Mouse (Mus musculus): ENCODE measurements at regions not wholly inside any gene's neighbourhood (a gene's known extent, or its start where the extent isn't known, plus 50 kb on each side); places are given as distances from the start of the nearest gene placed in this dataset.

DNA sequence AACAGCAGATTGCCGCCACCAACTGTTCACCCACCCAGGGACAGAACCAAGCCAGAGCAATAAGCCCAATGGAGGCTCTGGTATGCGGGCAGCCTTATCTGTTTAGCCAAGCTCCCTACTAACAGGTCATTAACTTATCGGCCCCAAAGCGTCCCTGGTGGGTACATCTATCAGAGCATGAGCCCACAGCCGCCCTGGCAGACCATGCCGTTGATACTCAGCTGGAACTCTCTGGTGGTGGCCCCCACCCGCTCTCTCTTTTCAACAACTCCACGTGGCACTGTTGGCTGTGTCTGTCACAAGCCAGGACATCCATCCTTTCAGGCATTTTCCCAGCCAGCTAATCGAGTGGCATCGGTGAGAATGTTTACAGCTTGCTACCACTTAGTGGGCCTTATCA lies 100.8 kb upstream of the Rbm19 start:
- POLR2A ChIA-PET, result no interaction called here
- CTCF ChIA-PET, result interaction anchor here in 3 of 4 experiments (0.6 to 1.1 kb wide), 3 partner anchors 24 to 1580 kb away, joined by 3 to 8 read pairs (median 3); no protein-coding TSS in a partner anchor

DNA sequence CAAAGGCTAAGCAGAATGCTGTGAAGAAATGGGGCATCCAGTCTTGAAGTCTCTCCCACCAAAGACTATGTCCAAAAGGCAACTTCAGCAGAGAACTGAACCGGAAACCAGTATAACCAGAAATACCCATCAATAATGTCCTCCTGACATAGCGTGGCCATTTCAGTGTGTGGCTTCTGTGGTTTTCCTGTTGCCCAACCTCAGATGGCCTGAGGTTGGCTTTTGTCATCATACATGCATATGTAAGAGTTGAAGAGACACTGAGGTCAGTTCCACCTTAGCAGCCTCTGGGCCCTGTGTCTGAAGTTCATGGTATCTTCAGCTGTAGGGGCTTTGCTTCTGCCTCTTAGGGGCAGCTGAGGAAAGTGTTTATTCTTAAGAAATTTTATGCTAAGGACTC lies 98.1 kb upstream of the Rbm19 start:
- ChIA-PET CTCF (no interaction called here), POLR2A (no interaction called here)

DNA sequence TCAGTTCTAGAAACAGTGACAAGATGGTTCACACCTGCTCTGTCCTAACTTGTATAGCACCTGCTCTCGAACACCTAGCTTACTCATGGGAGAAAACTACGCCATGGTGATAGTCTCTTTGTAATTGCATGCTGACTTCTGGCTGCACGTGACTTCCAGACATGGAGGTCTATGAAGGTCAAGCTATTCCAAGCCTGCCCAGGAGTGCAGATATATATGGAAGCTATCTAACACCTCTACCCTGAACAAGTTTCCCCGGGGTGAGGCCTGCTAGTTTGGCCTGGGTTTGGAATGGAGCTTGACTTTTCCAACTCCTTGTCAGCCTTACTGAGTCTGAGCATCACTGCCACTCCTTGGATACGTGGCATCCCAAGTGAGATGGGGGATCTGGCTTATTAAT lies 95.5 kb upstream of the Rbm19 start:
- ChIA-PET POLR2A (interaction anchor here in 1 of 4 experiments (0.7 kb wide), 1 partner anchor 1553 kb away, joined by 3 read pairs; no protein-coding TSS in a partner anchor), CTCF (interaction anchor here in 1 of 4 experiments (0.6 kb wide), 1 partner anchor 76 kb away, joined by 4 read pairs; no protein-coding TSS in a partner anchor)

DNA sequence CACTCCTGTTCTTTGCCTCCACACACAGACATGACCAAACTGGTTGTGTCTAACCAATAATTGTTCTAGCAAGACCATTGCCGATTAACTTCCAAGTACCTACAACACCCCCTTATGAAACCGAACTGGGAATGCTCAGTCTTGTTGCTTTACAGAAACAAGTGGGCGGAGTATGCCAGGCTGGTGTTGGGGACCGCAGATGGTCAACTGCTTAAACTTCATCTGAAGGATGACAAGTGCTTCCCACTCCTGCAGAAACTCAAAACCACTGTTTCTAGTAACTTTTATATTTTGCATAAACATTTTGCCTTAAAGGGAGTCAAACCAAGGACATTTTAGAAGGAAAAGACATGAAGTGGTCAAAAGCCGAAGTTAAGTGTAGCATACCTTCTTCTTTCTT lies 94.0 kb upstream of the Rbm19 start:
- CTCF ChIA-PET, result no interaction called here
- POLR2A ChIA-PET, result no interaction called here

DNA sequence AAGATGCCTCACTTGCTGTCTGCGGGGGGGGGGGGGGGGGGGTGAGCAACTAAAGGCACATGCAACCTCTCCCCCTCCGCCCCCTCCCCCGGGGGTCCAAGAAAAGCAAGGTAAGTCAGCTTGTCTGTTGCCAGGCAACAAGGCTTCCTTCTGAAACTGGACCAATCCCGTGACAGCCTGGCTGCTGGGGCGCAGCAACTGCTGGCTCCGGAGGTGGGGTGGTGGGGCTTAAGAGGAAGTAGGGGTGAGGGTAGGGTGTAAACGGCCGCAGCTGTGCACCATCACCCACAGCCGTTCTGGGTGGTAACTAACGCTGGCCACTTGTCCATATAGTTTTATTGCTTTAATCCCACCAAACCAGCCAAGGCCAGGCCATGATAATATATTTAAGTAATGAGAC lies 92.2 kb upstream of the Rbm19 start:
- CTCF ChIA-PET, result interaction anchor here in 2 of 4 experiments (0.6 to 0.7 kb wide), 5 partner anchors 63 to 752 kb away, joined by 3 to 8 read pairs (median 4); no protein-coding TSS in a partner anchor
- POLR2A ChIA-PET, result interaction anchor here in 2 of 4 experiments (0.5 to 1.6 kb wide), 3 partner anchors 15 to 1090 kb away, joined by 3 to 4 read pairs (median 4); no protein-coding TSS in a partner anchor

DNA sequence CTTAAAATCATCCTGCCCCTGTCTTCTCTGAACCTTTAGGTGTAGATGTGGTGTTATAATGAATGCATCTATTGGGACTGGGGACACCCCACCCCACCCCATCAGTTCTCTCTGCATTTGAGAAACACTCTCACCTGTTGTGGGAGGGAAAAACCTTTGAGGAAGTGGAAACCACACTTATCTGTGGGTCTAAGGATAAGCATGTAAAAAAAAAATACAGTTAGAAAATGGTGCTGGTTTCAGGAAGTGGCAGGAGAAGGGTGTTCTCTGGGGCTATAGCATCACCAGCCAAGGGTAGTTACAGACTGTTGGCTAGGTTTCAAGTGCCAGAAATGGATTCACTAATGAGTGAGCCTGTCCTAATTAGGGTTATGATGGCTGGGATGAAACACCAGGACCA lies 91.1 kb upstream of the Rbm19 start:
- ChIA-PET POLR2A (no interaction called here), CTCF (no interaction called here)

DNA sequence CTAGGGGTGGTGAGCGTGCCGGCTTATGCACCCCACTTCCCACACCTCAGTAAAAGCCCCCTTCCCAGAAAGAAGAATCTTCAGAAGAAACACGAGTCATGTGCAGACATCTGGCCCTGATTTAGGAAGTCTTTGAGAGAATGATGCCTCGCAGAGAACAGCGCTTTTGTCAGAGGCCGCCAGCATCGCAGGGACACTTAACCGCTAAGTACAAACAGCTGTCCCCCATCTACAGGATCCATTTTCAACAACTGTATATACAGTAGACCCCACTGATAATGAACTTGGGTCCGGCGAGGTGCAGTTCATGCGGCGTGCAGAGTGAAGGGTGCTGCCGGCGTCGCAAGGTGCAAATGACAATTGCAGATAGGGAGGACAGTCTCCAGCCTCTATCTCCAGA lies 85.4 kb upstream of the Rbm19 start:
- CTCF ChIA-PET, result interaction anchor here in 1 of 4 experiments (0.6 kb wide), 1 partner anchor 1430 kb away, joined by 3 read pairs; no protein-coding TSS in a partner anchor
- POLR2A ChIA-PET, result interaction anchor here in 1 of 4 experiments (1.1 kb wide), 1 partner anchor 47 kb away, joined by 3 read pairs; no protein-coding TSS in a partner anchor

DNA sequence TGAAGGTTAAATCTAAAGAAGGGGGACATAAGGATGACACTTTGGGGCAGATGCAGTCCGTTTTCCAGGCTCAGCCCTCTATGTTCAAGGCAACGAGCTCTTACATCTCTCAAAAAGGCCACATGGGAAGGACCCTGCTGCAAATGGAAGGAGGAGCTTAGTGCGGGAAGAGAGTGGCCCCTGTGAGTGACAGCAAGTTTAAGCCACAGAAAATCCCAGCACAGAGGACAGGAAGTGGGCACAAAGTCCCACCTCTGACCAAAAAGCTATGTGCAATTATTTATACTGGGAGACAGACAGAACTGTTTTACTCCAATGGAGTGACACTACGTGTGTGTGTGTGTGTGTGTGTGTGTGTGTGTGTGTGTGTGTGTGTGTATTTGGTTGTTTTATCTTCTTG lies 84.7 kb upstream of the Rbm19 start:
- CTCF ChIA-PET, result no interaction called here
- POLR2A ChIA-PET, result interaction anchor here in 1 of 4 experiments (1.1 kb wide), 1 partner anchor 48 kb away, joined by 3 read pairs; no protein-coding TSS in a partner anchor

DNA sequence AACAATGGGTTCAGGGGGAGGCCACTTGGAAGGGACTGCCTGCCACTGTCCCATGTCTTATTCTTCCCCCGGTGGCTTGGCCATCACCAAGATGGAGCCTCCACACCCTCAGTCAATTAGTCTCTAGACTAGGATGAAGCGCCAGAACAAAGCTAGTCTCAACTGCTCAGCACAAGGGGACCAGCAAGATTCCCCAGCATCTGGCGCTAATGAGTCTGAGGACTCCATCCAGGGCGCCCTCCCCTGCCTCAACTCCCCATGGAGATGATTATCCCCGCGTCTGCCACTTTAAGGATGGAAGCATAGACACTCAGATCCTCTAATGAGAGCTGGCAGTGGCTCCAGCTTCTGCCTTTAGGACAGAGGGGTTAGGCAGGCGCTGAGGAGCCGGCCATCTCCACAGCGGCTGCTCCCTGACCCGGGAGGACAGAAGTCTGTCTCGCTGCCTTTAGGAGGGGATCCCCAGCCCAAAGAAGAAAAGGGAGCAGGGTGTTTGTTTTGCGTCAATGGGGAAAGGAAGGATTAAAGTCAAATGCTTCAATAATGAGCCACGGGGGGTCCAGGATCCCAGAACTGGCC lies 81.7 kb upstream of the Rbm19 start:
- CTCF ChIA-PET, result no interaction called here
- POLR2A ChIA-PET, result no interaction called here

DNA sequence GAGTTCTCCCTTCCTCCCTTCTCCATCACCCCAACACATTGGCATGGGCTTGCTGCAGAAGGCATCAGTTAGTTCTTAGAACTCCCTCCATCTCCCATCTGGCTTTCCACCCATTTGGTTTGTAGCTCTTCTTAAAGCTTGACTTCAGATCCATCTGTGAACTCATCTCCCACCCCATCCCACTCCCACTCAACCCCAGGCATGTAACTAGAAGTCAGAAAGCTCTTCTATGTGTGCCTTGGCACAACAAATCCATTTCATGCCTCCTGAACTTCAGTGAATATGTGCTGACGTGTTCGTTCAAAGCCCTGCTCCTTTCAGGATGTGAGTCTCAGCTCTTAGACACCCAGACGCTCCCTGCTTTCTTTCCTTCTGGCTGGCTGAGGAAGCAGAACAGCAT lies 81.0 kb upstream of the Rbm19 start:
- CTCF ChIA-PET, result interaction anchor here in 1 of 4 experiments (0.6 kb wide), 1 partner anchor 302 kb away, joined by 3 read pairs; no protein-coding TSS in a partner anchor
- POLR2A ChIA-PET, result no interaction called here

DNA sequence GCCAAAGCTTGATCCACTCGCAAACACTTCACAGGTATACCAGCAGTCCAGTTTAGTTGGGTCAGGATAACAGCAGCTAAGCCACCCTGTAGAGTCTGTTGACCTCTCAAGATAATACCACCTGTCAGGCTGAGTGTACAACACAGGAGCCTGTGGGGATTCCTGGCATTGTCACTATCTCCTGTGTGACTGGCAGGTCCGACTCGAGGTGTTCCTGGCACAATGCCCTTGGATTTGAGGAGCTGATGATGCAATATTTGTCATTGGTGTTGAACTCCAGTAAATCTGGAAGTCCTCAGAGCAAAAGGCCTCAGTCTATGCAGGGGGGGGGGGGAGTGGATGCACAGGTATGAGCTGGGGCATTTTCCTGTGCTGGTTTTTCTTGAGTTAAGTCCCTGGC lies 78.5 kb upstream of the Rbm19 start:
- ChIA-PET POLR2A (no interaction called here), CTCF (interaction anchor here in 1 of 4 experiments (0.7 kb wide), 1 partner anchor 160 kb away, joined by 7 read pairs; no protein-coding TSS in a partner anchor)

DNA sequence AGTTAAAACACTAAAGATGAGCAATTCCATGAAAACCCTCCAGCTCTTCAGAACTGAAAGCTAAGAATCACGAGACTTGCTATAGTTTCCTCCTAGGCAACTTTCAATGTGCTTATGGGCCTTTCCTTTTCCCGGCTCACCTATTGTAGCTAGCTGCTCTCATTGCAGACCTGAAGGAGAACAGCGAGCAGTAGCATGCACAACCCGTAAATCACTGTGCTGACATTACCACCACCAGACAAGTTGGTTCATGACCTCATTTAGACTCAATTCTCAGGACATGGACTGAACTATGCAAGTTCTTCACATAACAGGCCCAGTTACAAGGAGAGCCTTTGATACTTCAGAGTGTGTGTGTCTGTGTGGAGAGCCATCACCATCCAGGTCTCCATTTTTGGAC lies 72.5 kb upstream of the Rbm19 start:
- ChIA-PET POLR2A (no interaction called here), CTCF (no interaction called here)

DNA sequence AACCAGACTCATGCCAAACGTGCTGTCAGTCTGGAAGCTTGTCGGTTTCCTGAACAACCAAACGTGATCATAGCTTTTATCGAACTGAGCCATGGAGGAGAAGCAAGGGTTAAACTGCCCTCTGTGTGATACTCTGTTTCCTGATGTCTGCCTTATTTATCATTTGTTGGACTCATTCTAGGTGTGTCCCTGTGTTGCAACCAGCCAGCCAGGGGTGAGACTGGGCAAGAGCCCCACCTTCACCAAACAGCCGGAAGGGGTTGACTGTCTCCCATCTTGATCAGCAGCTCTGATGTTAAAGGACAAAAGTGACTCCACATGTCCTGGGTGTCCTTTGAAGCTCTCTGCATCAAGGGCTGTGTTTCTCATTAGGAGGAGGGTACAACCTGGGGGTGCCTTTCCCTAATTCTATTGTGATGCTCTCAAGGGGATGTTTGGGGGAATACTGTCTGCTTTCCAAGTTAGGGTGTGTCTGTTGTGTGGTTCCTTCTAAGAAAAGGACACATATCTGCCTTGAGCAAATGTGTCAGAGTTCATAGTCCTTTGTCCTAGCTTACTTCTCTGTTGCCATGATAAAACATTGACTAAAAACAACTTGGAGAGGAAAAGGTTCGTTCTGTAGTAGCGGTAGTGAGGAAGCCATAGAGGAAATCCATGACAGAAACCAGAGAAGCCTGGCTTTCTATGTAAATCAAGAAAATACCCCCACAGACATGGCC lies 67.0 kb upstream of the Rbm19 start:
- POLR2A ChIA-PET, result no interaction called here
- CTCF ChIA-PET, result no interaction called here

DNA sequence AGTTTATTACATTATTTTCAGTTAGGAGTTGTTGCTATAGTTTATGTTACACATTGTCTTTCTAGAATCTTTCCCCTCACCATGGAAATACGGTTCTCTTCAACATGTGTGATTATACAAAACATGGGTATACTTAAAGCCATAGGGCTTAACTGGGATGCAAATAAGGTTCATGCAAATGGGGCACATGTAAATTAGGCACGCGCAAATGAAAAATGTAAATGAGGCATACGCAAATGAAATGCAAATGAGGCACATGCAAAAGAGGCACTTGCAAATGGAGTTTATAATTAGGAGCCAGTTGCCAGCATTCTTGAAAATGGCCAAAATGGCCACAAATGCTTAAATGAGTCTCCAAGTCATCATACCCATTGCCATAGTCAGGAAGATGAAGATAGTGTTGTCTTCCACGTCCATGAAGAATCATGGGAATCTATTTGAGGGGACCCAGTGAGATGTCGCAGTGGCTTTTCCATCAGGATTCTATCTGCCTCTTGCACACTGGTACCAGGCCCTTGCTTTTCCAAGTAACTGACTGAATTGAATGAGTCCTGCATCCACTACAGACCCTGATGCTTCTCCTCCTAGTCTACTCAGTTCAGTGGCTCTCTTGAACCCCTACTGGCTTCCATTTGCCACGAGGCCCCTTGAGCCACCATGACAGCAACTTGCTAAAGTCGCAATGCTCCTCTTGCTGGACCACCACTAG lies 65.4 kb upstream of the Rbm19 start:
- ChIA-PET POLR2A (no interaction called here), CTCF (interaction anchor here in 1 of 4 experiments (0.7 kb wide), 1 partner anchor 348 kb away, joined by 3 read pairs; no protein-coding TSS in a partner anchor)

DNA sequence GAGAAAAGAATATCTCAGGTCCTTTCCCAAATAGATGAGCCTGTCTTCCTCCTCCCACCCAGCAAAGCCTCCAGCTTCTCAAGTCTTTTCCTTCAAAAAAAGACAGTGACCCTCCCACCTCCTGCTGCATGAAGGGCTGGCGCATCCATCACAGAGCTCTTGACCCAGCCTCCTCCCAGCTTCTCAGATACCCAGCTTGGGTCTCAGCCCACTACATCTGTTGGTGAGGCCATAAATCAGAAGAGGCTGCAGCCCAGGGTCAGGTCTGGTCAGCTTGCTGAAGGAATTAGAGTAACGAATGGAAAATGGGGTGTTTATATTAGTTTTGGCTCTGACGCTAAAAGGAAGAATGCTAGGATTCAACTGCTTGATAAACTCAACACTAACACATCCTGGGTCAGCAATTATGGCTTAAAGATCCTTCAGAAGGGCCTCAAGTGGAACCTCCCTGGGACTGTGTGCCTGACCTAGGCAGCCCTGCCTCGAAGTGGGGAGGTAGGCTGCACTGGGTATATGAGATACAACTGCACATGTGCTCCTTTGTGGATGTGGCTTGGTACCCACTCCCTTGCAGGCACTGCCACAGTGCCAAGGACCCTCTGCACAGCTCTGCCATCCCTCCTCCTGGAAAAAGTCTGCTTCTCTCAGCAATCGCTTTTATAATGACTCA lies 61.6 kb upstream of the Rbm19 start:
- ChIA-PET POLR2A (no interaction called here), CTCF (no interaction called here)
